Mouse (Mus musculus) ES-Bruce4 (cell line): ENCODE measurements around the gene Izumo1r.

Source experiments
- CTCF ChIP-seq: IDR thresholded peaks from one replicate; pipeline ENCODE4 v1.8.1; 2011; ENCODE audit warnings: low read depth, low read length
- EP300 ChIP-seq: IDR thresholded peaks from 2 replicates; pipeline ENCODE4 v1.6.1; 2011; ENCODE audit warnings: low read depth, low read length; ENCODE audit not compliant: insufficient read depth
- POLR2A ChIP-seq: IDR thresholded peaks from one replicate; pipeline ENCODE4 v1.8.1; 2011; ENCODE audit warnings: low read length; ENCODE audit not compliant: insufficient read depth

- TF ChIP-seq CTCF (no peak), EP300 (no peak), POLR2A (no peak)
Measured at GRCm38 (mm10) chr9:14903006-14903405, 743 bp downstream of the Izumo1r start.
